Mouse (Mus musculus): ENCODE data around the gene 1700012B07Rik. TPM values are rescaled to one million over a fixed set of nuclear protein-coding genes. Genes with fewer than 3 reads are reported as not detected.
A peak's percentile ranks its signal among the peaks of the same experiment; 100 is the strongest.

1700012B07Rik gene
- polyA plus RNA-seq (2014; fragmentation: Nextera tagmentation; extraction: Ambion mirVana), result not detected in 2 replicates

- WGBS, result 91% methylated on average over 4 of the region's 4 CpGs
Measured at GRCm38 (mm10) chr11:109827946-109828345, at the start of gene 1700012B07Rik. 1700012B07Rik (minus strand) TSS chr11:109828046.

DNA sequence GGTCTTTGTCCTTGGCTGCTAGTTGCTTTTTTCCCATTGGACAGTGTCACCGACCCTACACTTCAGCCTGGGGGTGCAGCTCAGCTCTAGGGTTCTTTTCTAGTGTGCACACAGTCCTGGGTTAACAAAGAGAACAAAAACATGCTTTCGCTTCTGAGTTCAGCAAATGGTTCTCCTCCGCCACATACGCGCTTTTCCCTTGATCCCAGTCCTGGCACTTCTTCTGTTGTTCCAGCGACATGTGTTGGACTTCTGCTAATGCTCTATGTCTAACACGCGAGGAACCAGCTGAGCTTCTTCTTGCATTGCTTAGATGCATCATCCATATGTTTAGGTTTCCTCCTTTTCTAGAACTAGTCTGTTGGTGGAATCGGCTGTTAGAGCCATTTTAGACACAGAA is 48.9 kb upstream of the 1700012B07Rik start:
- H3K4me1 ChIP-seq (replicated peaks; ENCODE audit: control insufficient read depth, insufficient read depth, low read length), result no peaks in the 10 kb centered on the region
- no peak overlapping the region for H3K4me3 ChIP-seq (replicated peaks; ENCODE audit: low read length)
- DNase-seq (ENCODE audit: low spot score) (no peak), ATAC-seq (ENCODE audit: low FRiP score) (no peak)
- H3K9me3 ChIP-seq (ENCODE audit: control insufficient read depth, low read length), result no peaks in the 10 kb centered on the region
- WGBS, result 86% methylated on average over 9 of the region's 9 CpGs
- no peak overlapping the region for H3K4me2 ChIP-seq (replicated peaks)
- H3K9ac ChIP-seq, result no peak overlapping the region
- H3K27me3 ChIP-seq (ENCODE audit: control insufficient read depth, insufficient read depth, low read length), result no peaks in the 10 kb centered on the region
- H3K36me3 ChIP-seq (replicated peaks; ENCODE audit: control insufficient read depth, insufficient read depth), result no peaks in the 10 kb centered on the region
- H3K27ac ChIP-seq, result no peak overlapping the region

More at GRCm38 (mm10) chr11:109827946-109828345, at the start of gene 1700012B07Rik:
- H3K27me3 ChIP-seq (ENCODE audit: control insufficient read depth, insufficient read depth, low read length), result no peaks in the 10 kb centered on the region
- no peak within 1 kb of the TSS for H3K9ac ChIP-seq
- ATAC-seq (ENCODE audit: low FRiP score) (no peak), DNase-seq (ENCODE audit: low spot score) (no peak)
- no peak within 1 kb of the TSS for H3K27ac ChIP-seq
- no peaks in the 10 kb centered on the region for H3K36me3 ChIP-seq (replicated peaks; ENCODE audit: control insufficient read depth, insufficient read depth)
- peaks cover 6% of the 10 kb centered on the region; the same call in 1 of the 2 replicates for H3K9me3 ChIP-seq (ENCODE audit: control insufficient read depth, low read length)
- H3K4me3 ChIP-seq (replicated peaks; ENCODE audit: low read length), result no peak within 1 kb of the TSS
- H3K4me2 ChIP-seq (replicated peaks), result no peak within 1 kb of the TSS
- no peaks in the 10 kb centered on the region for H3K4me1 ChIP-seq (replicated peaks; ENCODE audit: control insufficient read depth, insufficient read depth, low read length)

DNA sequence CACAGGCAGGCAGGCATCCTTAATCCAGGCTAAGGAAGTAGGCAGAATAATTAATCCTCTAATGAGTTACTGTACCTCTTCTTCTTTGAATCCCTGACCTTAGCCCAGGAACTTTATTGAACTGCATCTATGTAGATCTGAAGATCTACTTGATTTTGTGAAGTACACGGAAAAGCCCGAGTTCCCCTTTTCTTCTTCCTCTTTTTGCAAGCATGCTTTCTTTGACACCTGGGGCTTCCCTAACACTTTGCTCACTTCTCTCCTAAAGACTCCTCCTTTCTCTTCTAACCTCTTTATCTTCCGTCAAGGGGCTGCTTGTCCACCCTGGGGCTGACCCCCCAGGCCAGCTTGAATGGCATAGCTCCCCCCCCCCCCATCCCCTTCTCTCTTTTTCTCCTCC is 48.0 kb upstream of the 1700012B07Rik start:
- H3K9me3 ChIP-seq (ENCODE audit: control insufficient read depth, low read length), result no peaks in the 10 kb centered on the region
- H3K4me1 ChIP-seq (replicated peaks; ENCODE audit: control insufficient read depth, insufficient read depth, low read length), result no peaks in the 10 kb centered on the region
- DNase-seq (ENCODE audit: low spot score) (no peak), ATAC-seq (ENCODE audit: low FRiP score) (no peak)
- H3K27me3 ChIP-seq (ENCODE audit: control insufficient read depth, insufficient read depth, low read length), result no peaks in the 10 kb centered on the region
- H3K4me2 ChIP-seq (replicated peaks), result no peak overlapping the region
- H3K4me3 ChIP-seq (replicated peaks; ENCODE audit: low read length), result no peak overlapping the region
- no peak overlapping the region for H3K9ac ChIP-seq
- H3K27ac ChIP-seq, result no peak overlapping the region
- no peaks in the 10 kb centered on the region for H3K36me3 ChIP-seq (replicated peaks; ENCODE audit: control insufficient read depth, insufficient read depth)
- WGBS, result 79% methylated on average over 3 of the region's 3 CpGs

DNA sequence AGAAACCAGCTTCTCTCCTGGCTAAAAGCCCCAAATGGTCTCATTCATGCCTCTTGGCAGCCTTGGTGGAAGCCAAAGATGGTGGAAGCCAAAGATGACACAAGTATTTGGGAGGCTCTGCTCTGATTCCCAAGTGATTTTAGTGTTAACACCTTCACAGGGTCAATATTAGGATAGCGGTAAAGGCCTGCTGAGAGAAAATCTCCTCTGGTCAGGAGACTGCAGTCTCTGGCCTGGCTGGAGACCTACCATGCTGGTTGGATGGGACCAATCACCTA is 47.6 kb upstream of the 1700012B07Rik start:
- Histone ChIP-seq H3K27ac (no peak overlapping the region), H3K4me1 (replicated peaks; ENCODE audit: control insufficient read depth, insufficient read depth, low read length) (no peaks in the 10 kb centered on the region), H3K4me3 (replicated peaks; ENCODE audit: low read length) (no peak overlapping the region), H3K27me3 (ENCODE audit: control insufficient read depth, insufficient read depth, low read length) (no peaks in the 10 kb centered on the region), H3K9ac (no peak overlapping the region), H3K4me2 (replicated peaks) (no peak overlapping the region), H3K36me3 (replicated peaks; ENCODE audit: control insufficient read depth, insufficient read depth) (no peaks in the 10 kb centered on the region), H3K9me3 (ENCODE audit: control insufficient read depth, low read length) (no peaks in the 10 kb centered on the region)
- WGBS, result 100% methylated on average over 1 of the region's 1 CpGs
- ATAC-seq (ENCODE audit: low FRiP score) (no peak), DNase-seq (ENCODE audit: low spot score) (no peak)

DNA sequence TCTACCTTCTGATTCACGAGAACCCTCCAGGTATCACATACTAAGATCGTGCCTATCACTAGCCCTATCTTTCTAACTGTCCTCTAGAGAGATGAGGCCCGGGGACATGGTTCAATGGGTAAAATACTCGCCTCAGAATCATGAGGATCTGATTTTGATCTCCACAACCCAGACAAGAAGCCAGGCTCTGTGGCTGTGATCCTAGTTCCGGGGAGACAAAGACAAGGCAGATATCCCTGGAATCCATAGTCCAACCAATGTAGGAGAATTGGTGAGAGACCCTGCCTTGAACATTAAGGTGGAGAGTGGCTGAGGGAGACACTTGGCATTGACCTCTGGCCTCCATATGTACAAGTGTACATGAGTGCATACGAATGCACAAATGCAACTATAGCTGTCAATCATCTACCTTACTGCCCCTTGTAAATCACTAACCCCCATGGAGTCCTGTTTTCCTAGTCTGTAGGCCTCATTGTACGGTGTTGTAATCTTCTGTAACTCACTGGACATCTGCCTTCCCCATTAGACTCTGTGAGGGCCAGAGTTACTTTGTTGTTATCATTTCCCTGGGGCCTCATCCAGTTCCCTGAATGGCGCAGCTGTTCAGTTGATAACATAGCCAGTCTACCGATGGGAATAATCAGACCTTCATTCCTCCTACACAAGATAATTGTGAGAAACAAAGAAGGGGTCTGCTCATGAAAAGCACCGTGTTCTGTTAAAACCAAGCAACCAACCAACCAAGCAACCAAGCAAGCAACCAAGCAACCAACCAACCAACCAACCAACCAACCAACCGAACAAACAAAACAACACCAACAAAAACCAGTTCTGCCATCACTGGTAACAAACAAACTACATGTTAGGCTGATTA is 47.0 kb upstream of the 1700012B07Rik start:
- Histone ChIP-seq H3K4me2 (replicated peaks) (no peak overlapping the region), H3K9ac (no peak overlapping the region), H3K36me3 (replicated peaks; ENCODE audit: control insufficient read depth, insufficient read depth) (no peaks in the 10 kb centered on the region), H3K4me1 (replicated peaks; ENCODE audit: control insufficient read depth, insufficient read depth, low read length) (no peaks in the 10 kb centered on the region), H3K27ac (no peak overlapping the region), H3K27me3 (ENCODE audit: control insufficient read depth, insufficient read depth, low read length) (no peaks in the 10 kb centered on the region), H3K4me3 (replicated peaks; ENCODE audit: low read length) (no peak overlapping the region), H3K9me3 (ENCODE audit: control insufficient read depth, low read length) (no peaks in the 10 kb centered on the region)
- DNase-seq (ENCODE audit: low spot score) (no peak), ATAC-seq (ENCODE audit: low FRiP score) (no peak)
- WGBS, result 83% methylated on average over 11 of the region's 11 CpGs

- Histone ChIP-seq H3K4me1 (replicated peaks; ENCODE audit: control insufficient read depth, insufficient read depth, low read length) (no peaks in the 10 kb centered on the region), H3K4me2 (replicated peaks) (no peak overlapping the region), H3K9ac (no peak overlapping the region), H3K27me3 (ENCODE audit: control insufficient read depth, insufficient read depth, low read length) (no peaks in the 10 kb centered on the region), H3K36me3 (replicated peaks; ENCODE audit: control insufficient read depth, insufficient read depth) (no peaks in the 10 kb centered on the region), H3K4me3 (replicated peaks; ENCODE audit: low read length) (no peak overlapping the region), H3K9me3 (ENCODE audit: control insufficient read depth, low read length) (no peaks in the 10 kb centered on the region), H3K27ac (no peak overlapping the region; the same call in 1 of the 2 replicates)
- no peak for DNase-seq (ENCODE audit: low spot score)
- 85% methylated on average over 22 of the region's 22 CpGs for WGBS
- ATAC-seq (ENCODE audit: low FRiP score), result no peak
Measured at GRCm38 (mm10) chr11:109873852-109874610, 46.2 kb upstream of the 1700012B07Rik start.

- Histone ChIP-seq H3K27ac (no peak overlapping the region), H3K36me3 (replicated peaks; ENCODE audit: control insufficient read depth, insufficient read depth) (no peaks in the 10 kb centered on the region), H3K4me1 (replicated peaks; ENCODE audit: control insufficient read depth, insufficient read depth, low read length) (no peaks in the 10 kb centered on the region), H3K27me3 (ENCODE audit: control insufficient read depth, insufficient read depth, low read length) (no peaks in the 10 kb centered on the region), H3K9me3 (ENCODE audit: control insufficient read depth, low read length) (no peaks in the 10 kb centered on the region), H3K4me2 (replicated peaks) (no peak overlapping the region), H3K4me3 (replicated peaks; ENCODE audit: low read length) (no peak overlapping the region), H3K9ac (no peak overlapping the region)
- DNase-seq (ENCODE audit: low spot score), result peak; percentile 82
- 51% methylated on average over 9 of the region's 9 CpGs for WGBS
- no peak for ATAC-seq (ENCODE audit: low FRiP score)
Measured at GRCm38 (mm10) chr11:109873161-109873775, 45.4 kb upstream of the 1700012B07Rik start.

DNA sequence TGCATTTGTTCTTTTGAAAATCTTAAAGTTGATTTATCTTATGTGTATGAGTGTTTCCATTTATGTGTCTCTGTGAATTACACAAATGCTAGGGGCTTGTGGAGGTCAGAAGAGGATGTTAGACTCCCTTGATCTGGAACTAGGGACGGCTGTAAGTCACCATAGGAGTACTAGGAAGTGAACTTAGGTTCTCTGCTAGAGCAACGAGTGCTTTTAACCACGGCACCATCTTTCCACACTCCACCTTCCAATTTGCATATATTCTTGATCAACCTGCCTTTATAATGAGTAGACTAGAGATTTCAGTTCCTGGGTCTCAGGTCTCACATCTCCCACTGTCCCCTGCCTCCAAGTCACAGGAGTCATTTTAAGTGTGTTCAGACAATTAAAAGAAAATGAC is 44.8 kb upstream of the 1700012B07Rik start:
- 85% methylated on average over 3 of the region's 3 CpGs for WGBS
- H3K9ac ChIP-seq, result no peak overlapping the region
- DNase-seq (ENCODE audit: low spot score) (no peak), ATAC-seq (ENCODE audit: low FRiP score) (no peak)
- H3K4me1 ChIP-seq (replicated peaks; ENCODE audit: control insufficient read depth, insufficient read depth, low read length), result no peaks in the 10 kb centered on the region
- no peaks in the 10 kb centered on the region for H3K9me3 ChIP-seq (ENCODE audit: control insufficient read depth, low read length)
- no peak overlapping the region for H3K4me2 ChIP-seq (replicated peaks)
- no peak overlapping the region for H3K27ac ChIP-seq
- no peak overlapping the region for H3K4me3 ChIP-seq (replicated peaks; ENCODE audit: low read length)
- no peaks in the 10 kb centered on the region for H3K27me3 ChIP-seq (ENCODE audit: control insufficient read depth, insufficient read depth, low read length)
- H3K36me3 ChIP-seq (replicated peaks; ENCODE audit: control insufficient read depth, insufficient read depth), result no peaks in the 10 kb centered on the region

GRCm38 (mm10) chr11:109872056-109872455 is 44.2 kb upstream of the 1700012B07Rik start:
- no peak overlapping the region for H3K4me3 ChIP-seq (replicated peaks; ENCODE audit: low read length)
- no peaks in the 10 kb centered on the region for H3K36me3 ChIP-seq (replicated peaks; ENCODE audit: control insufficient read depth, insufficient read depth)

More at GRCm38 (mm10) chr11:109872056-109872455, 44.2 kb upstream of the 1700012B07Rik start:
- no peaks in the 10 kb centered on the region for H3K4me1 ChIP-seq (replicated peaks; ENCODE audit: control insufficient read depth, insufficient read depth, low read length)
- WGBS, result 88% methylated on average over 10 of the region's 10 CpGs
- H3K9ac ChIP-seq, result no peak overlapping the region
- H3K27me3 ChIP-seq (ENCODE audit: control insufficient read depth, insufficient read depth, low read length), result no peaks in the 10 kb centered on the region
- no peak overlapping the region for H3K27ac ChIP-seq
- no peaks in the 10 kb centered on the region for H3K9me3 ChIP-seq (ENCODE audit: control insufficient read depth, low read length)
- no peak overlapping the region for H3K4me2 ChIP-seq (replicated peaks)
- ATAC-seq (ENCODE audit: low FRiP score) (no peak), DNase-seq (ENCODE audit: low spot score) (no peak)
